Mouse (Mus musculus) bone marrow macrophage, adult 2 months (primary cell): ENCODE data around the gene Fgf14.

Experiments used
- CTCF ChIP-seq: IDR thresholded peaks from 2 replicates; pipeline ENCODE4 v1.5.1; 2012; ENCODE audit warnings: low read depth, mild to moderate bottlenecking, low read length, moderate library complexity
- POLR2A ChIP-seq: IDR thresholded peaks from 2 replicates; pipeline ENCODE4 v1.6.1; 2012; ENCODE audit warnings: mild to moderate bottlenecking, low read depth, low read length, borderline replicate concordance

- TF ChIP-seq CTCF (no peak), POLR2A (no peak)
These were observed 230.7 kb downstream of the Fgf14 start for GRCm38 (mm10) chr14:124446096-124446840.
